Mouse (Mus musculus) spleen, postnatal 14 days (tissue): ENCODE data around the gene Cfap57.
"Not testable (repeated sequence)": the region's sequence is repeated elsewhere in the genome, so short reads cannot be mapped to it uniquely, and the experiment has no call there.

Experiments
- DNase-seq, 2 experiments: peaks; one replicate each; pipeline ENCODE4 v3.0.0; 2021 to 2022; ENCODE audit warnings: low spot score in 2 of 2

Cfap57 gene

DNA sequence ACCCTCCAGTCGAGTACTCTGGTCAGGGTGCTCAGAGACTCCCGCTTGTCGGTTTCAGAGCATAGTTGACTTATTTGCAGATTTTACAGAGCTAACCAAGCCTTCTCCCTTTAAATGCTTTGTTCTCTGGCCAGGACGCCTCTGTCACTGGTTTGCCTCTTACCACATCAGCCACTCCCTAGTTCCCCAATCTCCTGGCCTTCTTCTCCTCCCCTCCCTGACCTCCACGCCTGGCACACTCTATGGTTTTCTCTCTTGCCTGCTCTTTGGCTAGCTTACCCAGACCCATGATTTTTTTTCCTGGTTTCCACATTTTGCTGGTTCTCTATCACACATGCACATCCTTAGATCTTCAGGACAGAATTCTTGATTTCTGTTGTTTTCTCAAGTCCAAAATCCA lies 102.4 kb downstream of the Cfap57 start:
- DNase-seq, result no peak

DNA sequence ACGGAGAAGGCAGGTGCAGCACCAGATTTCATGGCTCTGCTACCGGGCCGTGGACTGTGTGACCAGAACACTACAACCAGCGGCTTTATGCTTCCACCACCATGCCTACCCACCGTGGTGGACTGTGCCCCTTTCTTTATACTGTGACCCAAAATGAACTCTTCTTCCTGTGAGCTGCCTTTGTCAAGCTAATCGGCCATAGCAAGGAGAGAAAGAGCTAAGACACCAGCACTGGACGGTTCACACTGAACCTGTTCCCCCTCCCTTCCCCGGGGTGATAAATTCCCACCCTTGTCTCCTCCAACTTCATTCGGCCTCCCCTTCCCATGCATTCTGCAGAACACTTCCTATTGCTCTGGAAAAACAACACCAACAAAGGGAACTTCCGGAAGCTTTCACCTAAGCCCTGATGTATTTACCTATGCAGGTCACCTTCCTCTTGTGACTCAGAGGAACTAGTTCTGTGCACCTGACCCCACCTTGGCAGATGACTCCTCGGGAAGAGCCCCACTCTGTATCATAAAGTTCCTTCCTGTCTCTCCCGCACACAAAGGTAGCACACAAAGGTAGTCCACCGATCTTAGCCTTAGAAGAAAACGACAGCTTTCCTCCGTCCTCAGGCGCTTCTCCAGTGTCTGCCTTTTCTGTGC lies 103.0 kb downstream of the Cfap57 start:
- DNase-seq, result no peak

DNA sequence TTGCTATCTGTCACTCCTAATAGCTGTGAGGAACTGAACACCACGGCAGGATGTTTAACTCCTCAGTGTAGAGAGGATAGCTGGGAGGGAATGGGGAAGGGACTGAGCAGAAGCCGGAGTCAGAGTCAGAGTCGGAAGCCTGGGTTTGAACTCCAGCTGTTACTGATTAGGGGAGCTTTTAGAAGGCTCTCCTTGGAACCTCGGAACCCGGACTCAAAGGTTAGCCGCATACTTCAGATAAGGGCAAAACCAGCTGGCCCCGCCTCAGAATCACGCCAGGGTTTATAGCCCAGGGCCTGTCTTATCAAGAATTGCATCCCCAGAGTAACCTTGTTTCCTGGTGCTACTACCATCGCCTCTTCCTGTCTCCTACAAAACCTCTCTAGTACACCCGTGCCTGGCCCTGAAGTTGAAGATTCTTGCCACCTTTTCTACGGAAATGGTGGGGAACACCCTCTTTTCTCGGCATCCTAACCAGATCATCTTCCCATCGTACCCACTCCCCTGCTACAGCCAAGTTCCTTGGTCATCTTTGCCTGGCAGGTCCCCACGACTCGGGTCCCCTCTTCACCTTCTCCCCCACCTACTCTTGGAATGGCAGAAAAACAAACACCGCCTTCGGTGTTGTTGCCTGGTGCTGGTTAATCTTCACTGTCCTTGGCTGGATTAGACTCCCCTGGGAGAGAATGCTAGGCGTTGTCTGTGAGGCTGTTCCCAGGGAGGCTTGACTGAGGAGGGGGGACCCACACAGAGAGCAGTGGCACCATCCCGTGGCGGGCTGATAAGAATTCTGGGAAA lies 103.7 kb downstream of the Cfap57 start:
- DNase-seq, result no peak

DNA sequence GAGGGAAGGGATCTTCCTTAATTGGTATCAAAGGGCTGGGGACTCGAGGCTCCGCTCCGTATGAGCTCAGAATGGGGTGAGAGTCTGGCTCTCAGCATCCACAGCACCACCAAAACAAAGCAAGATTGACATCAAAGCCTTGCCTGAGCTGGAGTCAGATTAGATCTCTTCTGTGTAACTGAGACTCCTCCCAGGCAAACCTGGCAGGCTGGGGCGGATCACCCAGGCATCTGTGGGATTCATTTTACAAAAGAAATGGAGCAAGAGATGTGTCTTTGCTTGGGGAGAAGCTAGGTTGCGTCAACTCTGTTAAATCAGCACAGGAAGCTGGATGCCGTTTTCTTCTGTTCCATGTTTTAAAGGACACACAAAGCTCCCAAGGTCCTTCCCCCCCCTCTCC lies 111.5 kb downstream of the Cfap57 start:
- DNase-seq, result no peak

DNA sequence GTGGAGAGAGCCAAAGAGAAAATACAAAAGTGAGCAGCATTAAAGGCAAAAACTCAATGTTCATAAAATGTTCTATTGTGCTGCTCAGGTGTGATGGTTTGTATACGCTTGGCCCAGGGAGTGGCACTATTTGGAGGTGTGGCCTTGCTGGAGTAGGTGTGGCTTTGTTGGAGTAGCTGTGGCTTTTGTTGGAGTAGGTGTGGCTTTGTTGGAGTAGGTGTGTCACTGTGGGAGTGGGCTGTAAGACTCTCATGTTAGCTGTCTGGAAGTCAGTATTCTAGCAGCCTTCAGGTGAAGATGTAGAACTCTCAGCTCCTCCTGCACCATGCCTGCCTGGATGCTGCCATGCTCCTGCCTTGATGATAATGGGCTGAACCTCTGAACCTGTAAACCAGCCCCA lies 113.4 kb downstream of the Cfap57 start:
- DNase-seq, result not testable (repeated sequence)

DNA sequence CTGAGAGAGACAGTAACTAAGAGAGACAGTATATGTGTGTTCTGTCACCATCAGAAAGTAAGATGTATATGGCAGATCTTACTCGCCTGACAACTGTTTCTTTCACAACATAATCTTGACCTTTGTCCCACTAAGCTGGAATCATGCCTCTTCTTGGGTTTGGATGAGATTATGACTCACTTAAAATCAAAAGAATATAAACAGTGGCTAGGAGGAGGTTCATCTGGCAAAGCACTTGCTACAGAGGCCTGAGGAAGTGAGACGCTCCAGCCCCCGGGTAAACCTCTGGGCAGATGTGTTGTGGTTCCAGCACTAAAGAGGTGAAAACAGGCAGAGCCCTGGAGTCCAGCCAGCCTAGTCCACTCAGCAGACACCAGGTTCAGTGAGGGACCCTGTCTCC lies 115.0 kb downstream of the Cfap57 start:
- no peak for DNase-seq
